Mouse (Mus musculus) liver, embryonic 13.5 days (tissue): ENCODE data around the gene Art3. TPM values are rescaled to one million over a fixed set of nuclear protein-coding genes. Genes with fewer than 3 reads are reported as not detected.

ENCODE experiments used
- ATAC-seq: fragments of 200-750 bp; cut with Nextera tagmentation; 2 replicates; pipeline ENCODE4 v1.8.0; 2017; ENCODE audit warnings: low read depth, mild to moderate bottlenecking, moderate number of reproducible peaks, moderate library complexity
- DNase-seq: peaks from one replicate; pipeline ENCODE4 v3.0.0; 2022
- H3K27ac ChIP-seq: fragments of 300-500 bp; sonication (generic); 2 replicates; pipeline ENCODE4 v1.5.1; 2015; ENCODE audit warnings: moderate library complexity, mild to moderate bottlenecking, inconsistent platforms
- H3K27me3 ChIP-seq: fragments of 300-500 bp; sonication (generic); 2 replicates; pipeline ENCODE4 v1.6.1; 2015; ENCODE audit warnings: mild to moderate bottlenecking, inconsistent platforms
- H3K36me3 ChIP-seq: fragments of 300-500 bp; sonication (generic); 2 replicates; pipeline ENCODE4 v1.6.1; 2015; ENCODE audit warnings: mild to moderate bottlenecking, inconsistent platforms
- H3K4me1 ChIP-seq: fragments of 300-500 bp; sonication (generic); replicated peaks from 2 replicates; pipeline ENCODE4 v1.6.1; 2015; ENCODE audit warnings: inconsistent platforms
- H3K4me2 ChIP-seq: fragments of 300-500 bp; sonication (generic); 2 replicates; pipeline ENCODE4 v1.6.1; 2015; ENCODE audit warnings: inconsistent platforms, mild to moderate bottlenecking, moderate library complexity
- H3K4me3 ChIP-seq: fragments of 300-500 bp; sonication (generic); replicated peaks from 2 replicates; pipeline ENCODE4 v1.5.1; 2015; ENCODE audit warnings: mild to moderate bottlenecking, inconsistent platforms
- H3K9ac ChIP-seq: fragments of 300-500 bp; sonication (generic); 2 replicates; pipeline ENCODE4 v1.6.1; 2015; ENCODE audit warnings: mild to moderate bottlenecking, inconsistent platforms
- H3K9me3 ChIP-seq: fragments of 300-500 bp; sonication (generic); replicated peaks from 2 replicates; pipeline ENCODE4 v1.6.1; 2016; ENCODE audit warnings: inconsistent platforms
- WGBS: fragments of 180-500 bp; shearing (Covaris S2); methylation state at CpG from one replicate; pipeline ENCODE4 v1.1.7; 2015; ENCODE audit not compliant: insufficient replicate concordance; 5-methylcytosine and 5-hydroxymethylcytosine counted together
- polyA plus RNA-seq: library from polyadenylated mRNA; unstranded; fragments of >200 nt; fragmentation: Nextera tagmentation; extraction: Ambion mirVana; gene quantifications from 2 replicates; pipeline ENCODE4 v1.2.1, GENCODE M21; 2015

Gene Art3
- polyA plus RNA-seq, 1 experiment from 2014 or later, result 1.3 TPM

DNA sequence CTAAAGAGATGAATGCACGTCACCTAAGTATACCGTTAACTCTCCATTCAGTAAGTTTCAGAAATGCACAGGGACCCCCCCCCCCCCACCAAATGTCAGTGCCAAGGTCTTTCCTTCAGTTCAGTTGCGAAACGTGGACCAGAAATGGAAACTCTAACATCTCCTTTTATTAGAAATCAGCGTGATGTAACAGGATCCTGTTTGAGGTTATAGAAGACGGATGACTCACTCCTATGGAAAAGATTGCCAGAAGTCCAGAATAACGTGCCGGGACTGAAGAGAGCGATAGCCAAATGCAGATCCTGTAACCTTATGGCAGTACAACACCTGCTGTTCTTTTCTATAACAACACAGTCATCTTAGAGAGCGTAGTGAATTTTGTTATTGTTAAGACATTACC is 36.8 kb downstream of the Art3 start:
- DNase-seq, result no peak
- H3K27ac ChIP-seq, result no peak overlapping the region
- no peak overlapping the region for H3K9ac ChIP-seq
- H3K9me3 ChIP-seq, result no peaks in the 10 kb centered on the region
- no peak overlapping the region for H3K4me2 ChIP-seq
- WGBS, result 52% methylated on average over 10 of the region's 10 CpGs
- peaks cover 9% of the 10 kb centered on the region for H3K4me1 ChIP-seq
- no peak overlapping the region for H3K4me3 ChIP-seq
- no peak for ATAC-seq
- H3K36me3 ChIP-seq, result no peaks in the 10 kb centered on the region
- no peaks in the 10 kb centered on the region for H3K27me3 ChIP-seq

DNA sequence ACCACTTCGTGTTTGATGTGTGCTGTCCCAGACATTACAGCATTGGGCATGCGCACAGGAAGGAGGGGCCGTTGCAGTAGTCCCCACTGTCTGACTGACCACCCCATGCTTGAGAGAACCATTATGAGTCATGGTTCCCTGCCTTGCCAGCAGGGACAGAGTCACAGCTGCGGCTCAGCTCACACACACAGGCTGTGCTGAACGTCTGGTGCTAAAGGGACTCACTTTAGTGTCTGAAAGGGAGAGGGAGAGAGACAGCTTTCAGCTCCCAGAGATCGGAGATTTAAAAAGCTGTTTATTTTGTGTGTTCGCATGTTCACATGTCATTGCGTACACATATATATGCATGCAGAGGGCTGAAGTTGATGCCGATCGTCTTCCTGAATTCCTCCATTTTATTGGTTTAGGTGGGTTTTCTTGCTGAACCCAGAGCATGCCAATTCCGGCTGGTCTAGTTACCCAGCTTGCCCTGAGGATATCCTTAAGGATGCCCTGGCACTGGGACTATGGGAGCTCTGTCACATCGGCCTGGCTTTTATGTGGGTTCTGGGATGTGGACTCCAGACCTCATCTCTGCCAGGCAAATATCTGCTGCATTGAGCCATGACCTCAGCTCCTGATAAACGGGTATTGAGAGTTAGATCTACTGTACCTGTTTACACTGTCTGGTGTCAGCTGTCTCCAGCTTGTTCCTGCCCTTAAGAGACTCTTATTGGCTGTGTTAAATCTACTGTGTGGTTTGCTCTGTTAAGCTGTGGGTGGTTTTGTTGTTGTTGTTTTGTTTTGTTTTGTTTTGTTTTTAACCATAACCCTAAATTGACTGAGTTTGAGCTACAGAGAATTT is 37.7 kb downstream of the Art3 start:
- no peak for DNase-seq

DNA sequence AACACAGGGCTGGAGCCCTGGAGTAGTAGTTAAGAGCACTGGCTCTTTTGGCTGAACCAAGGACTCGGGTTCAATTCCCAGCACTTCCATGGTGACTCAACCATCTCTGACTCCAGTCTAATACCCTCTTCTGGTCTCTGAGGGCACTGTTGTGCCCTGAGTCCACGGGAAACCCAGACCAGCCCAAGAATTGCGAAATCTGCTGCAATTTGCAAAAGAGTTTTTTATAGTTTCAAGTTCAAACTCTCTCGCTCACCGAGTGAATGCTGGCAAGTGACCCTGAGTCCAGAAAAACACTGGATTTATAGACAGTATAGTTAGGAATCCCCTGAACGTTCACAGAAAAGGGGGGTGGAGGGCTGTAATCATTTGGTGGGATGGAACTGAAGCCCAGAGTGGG is 38.8 kb downstream of the Art3 start:
- Histone ChIP-seq H3K9me3 (no peaks in the 10 kb centered on the region), H3K27ac (no peak overlapping the region), H3K36me3 (no peaks in the 10 kb centered on the region), H3K4me3 (no peak overlapping the region), H3K9ac (no peak overlapping the region), H3K4me2 (no peak overlapping the region), H3K4me1 (peaks cover 12% of the 10 kb centered on the region), H3K27me3 (no peaks in the 10 kb centered on the region)
- WGBS, result 43% methylated on average over 6 of the region's 6 CpGs
- DNase-seq (no peak), ATAC-seq (no peak)

More for the DNA sequence above, 37.7 kb downstream of the Art3 start:
- H3K4me2 ChIP-seq, result no peak overlapping the region
- H3K36me3 ChIP-seq, result no peaks in the 10 kb centered on the region
- H3K4me3 ChIP-seq, result no peak overlapping the region
- H3K27ac ChIP-seq, result 0 out of 2 replicates have a peak overlapping the region, but pooled peaks have one; percentile 4
- no peaks in the 10 kb centered on the region for H3K9me3 ChIP-seq
- peaks cover 9% of the 10 kb centered on the region for H3K4me1 ChIP-seq
- ATAC-seq, result peak; percentile 51
- H3K27me3 ChIP-seq, result no peaks in the 10 kb centered on the region
- H3K9ac ChIP-seq, result no peak overlapping the region
- WGBS, result 58% methylated on average over 13 of the region's 13 CpGs

DNA sequence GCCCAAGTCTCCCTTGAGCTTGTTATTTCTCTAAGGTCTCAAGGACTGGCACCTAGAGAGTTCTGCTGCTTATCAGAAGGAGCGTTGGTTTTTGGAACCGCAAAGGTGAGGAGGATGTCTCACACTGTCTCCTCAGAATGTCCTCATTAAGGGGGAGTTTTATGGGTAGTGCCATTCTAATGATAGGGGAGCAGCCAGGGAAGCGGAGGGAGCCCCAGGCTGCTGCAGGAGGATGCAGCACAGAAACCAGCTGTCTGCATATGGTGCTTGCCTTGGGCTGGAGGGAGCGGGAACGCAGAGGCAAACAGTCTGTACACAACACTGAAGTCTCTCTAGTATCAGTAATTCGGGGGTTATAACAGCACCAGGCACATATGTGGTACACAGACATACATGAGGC is 39.3 kb downstream of the Art3 start:
- no peak overlapping the region for H3K27ac ChIP-seq

DNA sequence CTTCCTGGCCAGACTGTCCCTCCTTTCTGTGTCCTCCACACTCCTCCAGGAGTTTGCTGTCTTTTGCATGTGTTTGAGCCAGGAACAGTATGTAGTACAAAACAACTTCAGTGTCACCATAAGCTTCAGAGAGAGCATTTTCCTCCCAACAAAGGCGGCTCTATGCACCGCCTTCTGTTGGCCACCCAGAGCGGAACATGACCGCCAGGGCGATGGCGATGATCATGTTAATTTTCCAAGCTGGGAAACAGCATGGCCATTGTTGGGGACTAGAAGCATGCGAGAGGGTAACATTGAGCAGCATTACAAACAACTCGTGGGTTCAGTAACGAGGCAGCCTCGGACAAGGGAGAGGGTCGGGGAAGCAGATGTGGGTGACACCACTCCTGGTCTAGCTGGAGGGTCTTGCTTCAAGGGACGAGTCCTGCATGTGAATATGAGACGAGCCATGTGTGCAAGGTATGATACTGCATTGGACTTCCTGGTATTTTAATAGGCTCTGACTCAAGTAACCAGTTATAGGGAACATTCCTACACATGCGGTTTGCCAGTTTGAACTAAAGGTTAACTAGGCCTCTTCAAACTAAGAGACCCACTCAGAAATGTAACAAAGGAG is 39.8 kb downstream of the Art3 start:
- ATAC-seq, result no peak
- Histone ChIP-seq H3K27ac (no peak overlapping the region), H3K36me3 (no peaks in the 10 kb centered on the region), H3K4me1 (peaks cover 23% of the 10 kb centered on the region), H3K9ac (no peak overlapping the region), H3K4me2 (no peak overlapping the region), H3K27me3 (no peaks in the 10 kb centered on the region), H3K9me3 (no peaks in the 10 kb centered on the region), H3K4me3 (no peak overlapping the region)
- 72% methylated on average over 14 of the region's 14 CpGs for WGBS
- no peak for DNase-seq

More for the DNA sequence above, 39.3 kb downstream of the Art3 start:
- Histone ChIP-seq H3K27me3 (no peaks in the 10 kb centered on the region), H3K9me3 (no peaks in the 10 kb centered on the region), H3K4me2 (no peak overlapping the region), H3K36me3 (no peaks in the 10 kb centered on the region), H3K9ac (no peak overlapping the region), H3K4me3 (no peak overlapping the region), H3K4me1 (peaks cover 17% of the 10 kb centered on the region)
- ATAC-seq, result no peak
- no peak for DNase-seq
- 76% methylated on average over 6 of the region's 6 CpGs for WGBS

DNA sequence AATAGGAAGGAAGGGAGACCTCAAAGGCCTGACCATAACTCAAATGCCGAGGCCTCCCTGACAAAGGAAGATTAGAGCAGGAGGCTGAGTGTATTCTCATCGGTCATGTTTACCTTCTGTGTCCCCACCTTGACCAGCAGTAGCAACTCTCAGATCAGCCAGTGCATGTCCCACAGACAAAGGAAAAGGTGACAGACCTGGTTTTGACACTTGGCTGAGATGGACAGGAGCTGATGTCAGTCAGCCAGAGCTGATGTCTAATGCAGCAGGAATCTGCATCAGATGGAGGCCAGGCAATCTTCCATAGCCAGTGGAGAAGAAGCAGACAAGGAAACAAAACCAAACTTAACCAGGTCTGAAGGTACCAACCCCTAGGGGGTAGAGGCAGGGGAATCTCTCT is 41.0 kb downstream of the Art3 start:
- no peaks in the 10 kb centered on the region for H3K9me3 ChIP-seq
- 8% methylated on average over 2 of the region's 2 CpGs for WGBS
- H3K36me3 ChIP-seq, result no peaks in the 10 kb centered on the region
- no peak overlapping the region for H3K4me2 ChIP-seq
- H3K9ac ChIP-seq, result no peak overlapping the region
- no peak for DNase-seq
- no peak overlapping the region for H3K27ac ChIP-seq
- H3K4me3 ChIP-seq, result no peak overlapping the region
- H3K27me3 ChIP-seq, result no peaks in the 10 kb centered on the region
- no peak for ATAC-seq
- peaks cover 26% of the 10 kb centered on the region for H3K4me1 ChIP-seq

DNA sequence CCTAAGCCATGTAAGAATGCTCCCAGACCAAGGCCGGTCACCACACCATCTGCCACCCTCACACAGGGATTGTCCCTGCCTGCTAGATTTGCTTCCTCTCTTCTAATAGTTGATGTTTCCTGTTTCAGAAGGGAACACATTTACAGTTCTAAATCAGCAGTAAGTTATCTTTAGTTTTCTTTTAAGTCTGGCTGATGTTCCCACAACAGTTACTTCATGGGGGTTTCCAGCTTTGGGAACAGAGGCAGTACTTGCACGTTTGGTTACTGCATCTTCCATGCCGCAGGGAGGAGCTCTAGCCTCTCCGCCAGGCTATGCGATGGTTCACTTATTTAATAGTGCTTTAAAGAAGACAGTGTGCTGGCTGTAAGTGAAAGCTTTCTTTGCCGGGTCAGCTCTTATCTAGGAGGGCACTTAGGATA is 43.1 kb downstream of the Art3 start:
- DNase-seq (no peak), ATAC-seq (peak; percentile 29)
- Histone ChIP-seq H3K9ac (no peak overlapping the region), H3K9me3 (no peaks in the 10 kb centered on the region), H3K36me3 (no peaks in the 10 kb centered on the region), H3K4me3 (no peak overlapping the region), H3K27me3 (no peaks in the 10 kb centered on the region), H3K4me1 (peaks cover 20% of the 10 kb centered on the region), H3K27ac (peak overlapping the region; percentile 35), H3K4me2 (no peak overlapping the region)
- WGBS, result 19% methylated on average over 6 of the region's 6 CpGs

DNA sequence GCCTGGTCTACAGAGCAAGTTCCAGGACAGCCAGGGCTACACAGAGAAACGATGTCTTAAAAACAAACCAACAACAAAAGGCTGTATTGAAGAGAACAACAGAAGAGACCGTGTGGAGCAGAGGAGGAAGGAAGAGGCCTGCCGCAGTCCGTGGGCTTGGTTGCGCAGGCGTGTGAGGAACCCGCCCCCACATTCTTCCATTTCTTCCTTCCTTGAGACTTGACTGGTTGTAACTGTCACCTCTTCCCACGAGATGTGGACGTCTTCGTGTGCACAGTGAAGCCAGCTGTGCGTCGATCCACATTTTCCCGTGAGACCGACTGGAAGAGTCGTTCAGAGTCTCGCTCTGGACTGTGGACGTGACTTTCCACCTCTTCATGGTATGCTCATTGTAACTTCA is 43.7 kb downstream of the Art3 start:
- peak overlapping the region; percentile 18; the same call in 1 of the 2 replicates for H3K4me2 ChIP-seq
- WGBS, result 27% methylated on average over 17 of the region's 17 CpGs
- no peak for DNase-seq
- no peaks in the 10 kb centered on the region for H3K9me3 ChIP-seq
- no peak overlapping the region for H3K9ac ChIP-seq
- H3K27ac ChIP-seq, result peak overlapping the region; percentile 52
- no peaks in the 10 kb centered on the region for H3K27me3 ChIP-seq
- H3K4me3 ChIP-seq, result no peak overlapping the region
- ATAC-seq, result peak; percentile 29; the same call in 1 of the 2 replicates
- no peaks in the 10 kb centered on the region for H3K36me3 ChIP-seq
- H3K4me1 ChIP-seq, result peaks cover 20% of the 10 kb centered on the region

DNA sequence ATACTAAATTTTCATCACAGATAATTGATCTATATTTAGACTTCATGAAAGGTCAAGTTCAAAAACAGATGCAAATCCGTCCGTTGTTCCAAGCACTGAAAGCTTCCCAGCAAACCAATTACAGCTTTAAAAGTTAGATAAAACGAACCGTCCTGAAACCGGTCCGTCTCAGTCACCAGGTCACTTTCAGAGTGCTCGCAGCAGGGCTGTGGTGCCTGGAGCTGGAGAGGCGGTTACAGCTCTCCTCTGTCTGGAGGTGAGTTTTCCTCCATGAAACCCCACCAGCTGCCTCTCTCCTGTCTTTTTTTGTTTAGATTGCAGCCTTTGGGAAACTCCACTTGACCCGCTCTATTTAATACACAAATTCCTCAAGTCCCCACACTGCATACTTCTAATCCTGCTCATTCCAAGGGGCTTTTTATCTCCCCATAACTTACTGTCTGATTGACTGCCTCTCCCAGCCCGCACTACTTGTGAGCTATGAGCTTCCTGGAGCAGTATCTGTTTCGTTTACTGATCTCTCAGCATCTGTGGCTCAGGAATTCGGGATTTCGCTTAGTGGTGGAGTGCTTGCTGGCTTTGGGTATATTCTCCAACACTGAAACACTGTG is 45.3 kb downstream of the Art3 start:
- H3K4me1 ChIP-seq, result peaks cover 23% of the 10 kb centered on the region
- no peaks in the 10 kb centered on the region for H3K36me3 ChIP-seq
- H3K27ac ChIP-seq, result no peak overlapping the region
- no peaks in the 10 kb centered on the region for H3K9me3 ChIP-seq
- H3K4me3 ChIP-seq, result no peak overlapping the region
- no peak for ATAC-seq
- DNase-seq, result no peak
- WGBS, result 51% methylated on average over 13 of the region's 13 CpGs
- no peak overlapping the region for H3K9ac ChIP-seq
- no peak overlapping the region for H3K4me2 ChIP-seq
- no peaks in the 10 kb centered on the region for H3K27me3 ChIP-seq

DNA sequence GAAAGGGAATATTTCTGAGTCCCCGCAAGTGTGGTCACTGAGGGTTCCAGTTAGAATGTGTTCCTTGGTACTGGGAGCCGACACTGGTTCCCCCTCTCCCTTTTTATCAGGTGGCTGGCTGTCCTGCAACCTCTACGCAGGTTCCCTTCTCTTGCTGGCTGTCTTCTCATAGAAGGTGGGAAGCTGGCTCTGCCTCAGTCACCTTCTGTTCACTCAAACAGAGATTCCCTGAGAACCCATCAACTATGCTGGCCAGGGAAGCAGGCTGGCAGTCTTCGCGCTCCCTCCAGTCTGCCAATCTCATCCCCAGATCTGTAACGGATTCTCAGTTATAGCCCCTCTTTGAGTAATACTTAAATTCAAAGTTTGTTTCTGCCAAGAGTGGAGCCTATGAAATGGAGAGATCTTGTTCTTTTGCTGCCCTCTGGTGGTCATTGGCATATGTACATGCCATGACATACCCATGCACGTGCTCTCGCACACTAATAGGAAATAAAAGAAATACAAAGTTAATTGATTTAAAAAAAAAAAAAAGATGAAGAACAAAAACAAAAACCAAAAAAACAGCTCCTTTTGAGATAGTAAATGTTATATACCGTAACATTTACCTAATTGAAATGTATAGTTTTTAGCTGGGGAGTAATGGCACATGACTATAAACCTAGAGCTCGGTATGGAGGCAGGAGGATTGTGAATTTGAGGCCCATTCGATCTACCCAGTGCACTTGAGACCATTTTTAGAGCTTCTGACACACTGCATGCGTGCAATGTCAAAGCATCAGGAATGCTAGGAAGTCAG is 50.1 kb downstream of the Art3 start:
- ATAC-seq (peak; percentile 62), DNase-seq (peak; percentile 53)
- Histone ChIP-seq H3K4me3 (no peak overlapping the region), H3K9me3 (no peaks in the 10 kb centered on the region), H3K36me3 (no peaks in the 10 kb centered on the region), H3K4me1 (peaks cover 18% of the 10 kb centered on the region), H3K4me2 (no peak overlapping the region), H3K9ac (no peak overlapping the region; the same call in 1 of the 2 replicates), H3K27ac (no peak overlapping the region), H3K27me3 (no peaks in the 10 kb centered on the region)
- 30% methylated on average over 12 of the region's 12 CpGs for WGBS

DNA sequence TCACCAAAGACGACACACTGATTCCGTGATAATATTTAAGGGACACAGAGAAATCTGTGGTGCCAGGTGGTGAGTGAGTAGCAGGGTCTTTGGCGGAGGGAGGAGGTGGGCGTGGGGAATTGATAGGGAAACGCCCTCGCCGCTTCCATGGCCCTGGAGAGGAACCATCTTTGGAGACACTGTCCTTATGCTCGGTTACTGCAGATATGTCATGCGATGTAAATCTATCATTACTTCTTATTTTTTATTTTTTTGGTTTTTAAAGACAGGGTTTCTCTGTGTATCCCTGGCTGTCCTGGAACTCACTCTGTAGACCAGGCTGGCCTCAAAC is 50.7 kb downstream of the Art3 start:
- H3K9me3 ChIP-seq, result no peaks in the 10 kb centered on the region
- H3K4me3 ChIP-seq, result no peak overlapping the region
- peaks cover 3% of the 10 kb centered on the region for H3K27me3 ChIP-seq
- DNase-seq (no peak), ATAC-seq (no peak)
- H3K4me1 ChIP-seq, result peaks cover 14% of the 10 kb centered on the region
- H3K27ac ChIP-seq, result no peak overlapping the region
- 55% methylated on average over 9 of the region's 9 CpGs for WGBS
- no peak overlapping the region for H3K9ac ChIP-seq
- H3K36me3 ChIP-seq, result no peaks in the 10 kb centered on the region
- no peak overlapping the region for H3K4me2 ChIP-seq
